Mouse (Mus musculus): ENCODE data around the gene Ptprr. TPM values are rescaled to one million over a fixed set of nuclear protein-coding genes. Genes with fewer than 3 reads are reported as not detected.

The Ptprr gene
- polyA plus RNA-seq, 1 experiment = 0.77 TPM

DNA sequence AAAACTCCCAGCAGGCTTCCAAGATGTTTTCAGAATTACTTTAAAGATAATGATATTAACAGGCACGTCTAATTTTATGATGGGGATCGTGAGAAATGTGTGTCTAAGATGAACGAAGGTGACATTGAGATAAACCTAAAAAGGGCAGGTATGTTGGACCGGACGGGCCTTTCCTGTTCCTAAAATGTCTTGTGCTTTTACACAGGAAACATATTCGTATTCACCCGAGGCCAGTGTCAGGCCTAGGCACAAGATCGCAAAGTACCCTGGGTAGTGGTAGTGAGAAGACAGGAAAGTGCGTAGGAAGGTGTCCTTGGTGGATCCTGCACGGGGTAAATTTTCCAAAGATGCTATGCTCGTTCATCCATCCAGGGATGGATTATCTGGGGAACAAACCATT, 188.4 kb downstream of the Ptprr start:
- Histone ChIP-seq H3K4me1 (ENCODE audit: control insufficient read depth, insufficient read depth, low read length) (peaks cover 4% of the 10 kb centered on the region), H3K4me3 (ENCODE audit: control insufficient read depth, low read depth, low read length) (no peak overlapping the region), H3K27me3 (ENCODE audit: control insufficient read depth, insufficient read depth, low read length) (no peaks in the 10 kb centered on the region), H3K36me3 (ENCODE audit: control insufficient read depth, insufficient read depth, low read length) (no peaks in the 10 kb centered on the region), H3K27ac (ENCODE audit: control insufficient read depth, insufficient read depth, low read depth, low read length) (no peak overlapping the region)
- TF ChIP-seq POLR2A (IDR thresholded peaks at IDR 0.05; ENCODE audit: control insufficient read depth, low read depth, low read length) = no peak
- no peak for TF ChIP-seq CTCF (IDR thresholded peaks at IDR 0.05; ENCODE audit: control insufficient read depth, insufficient read depth, insufficient replicate concordance, low read depth, low read length)

GRCm38 (mm10) chr10:116207987-116208726, 190.1 kb downstream of the Ptprr start:
- no peak overlapping the region for H3K4me3 ChIP-seq (ENCODE audit: control insufficient read depth, low read depth, low read length)

DNA sequence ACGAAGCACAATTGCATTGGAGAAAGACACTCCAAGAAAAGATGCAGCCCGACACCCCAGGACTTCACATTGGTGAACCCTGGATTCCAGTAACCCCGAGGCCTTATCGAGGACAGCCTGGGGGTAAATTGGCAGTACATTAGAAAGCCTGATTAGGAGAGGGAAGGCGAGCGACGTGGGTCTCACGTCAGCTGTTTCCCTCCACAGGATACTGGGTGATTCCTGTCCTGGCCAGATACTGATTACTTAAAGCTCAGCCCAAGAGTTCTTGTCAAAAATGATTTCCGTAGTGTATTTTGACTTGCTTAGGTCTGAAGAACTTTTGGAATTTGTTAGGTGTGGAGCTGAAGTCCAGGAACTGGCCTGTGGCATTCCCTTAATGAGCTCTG, 190.7 kb downstream of the Ptprr start:
- no peaks in the 10 kb centered on the region for H3K27me3 ChIP-seq (ENCODE audit: control insufficient read depth, insufficient read depth, low read length)
- H3K36me3 ChIP-seq (ENCODE audit: control insufficient read depth, insufficient read depth, low read length) = no peaks in the 10 kb centered on the region
- 0 out of 2 replicates have a peak overlapping the region, but pooled peaks have one; percentile 32 for H3K27ac ChIP-seq (ENCODE audit: control insufficient read depth, insufficient read depth, low read depth, low read length)
- H3K4me1 ChIP-seq (ENCODE audit: control insufficient read depth, insufficient read depth, low read length) = peaks cover 4% of the 10 kb centered on the region
- no peak overlapping the region for H3K4me3 ChIP-seq (ENCODE audit: control insufficient read depth, low read depth, low read length)
- TF ChIP-seq CTCF (IDR thresholded peaks at IDR 0.05; ENCODE audit: control insufficient read depth, insufficient read depth, insufficient replicate concordance, low read depth, low read length) = no peak
- TF ChIP-seq POLR2A (IDR thresholded peaks at IDR 0.05; ENCODE audit: control insufficient read depth, low read depth, low read length) = no peak

More at GRCm38 (mm10) chr10:116207987-116208726, 190.1 kb downstream of the Ptprr start:
- Histone ChIP-seq H3K4me1 (ENCODE audit: control insufficient read depth, insufficient read depth, low read length) (peaks cover 4% of the 10 kb centered on the region), H3K36me3 (ENCODE audit: control insufficient read depth, insufficient read depth, low read length) (no peaks in the 10 kb centered on the region), H3K27ac (ENCODE audit: control insufficient read depth, insufficient read depth, low read depth, low read length) (no peak overlapping the region), H3K27me3 (ENCODE audit: control insufficient read depth, insufficient read depth, low read length) (no peaks in the 10 kb centered on the region)
- TF ChIP-seq CTCF (IDR thresholded peaks at IDR 0.05; ENCODE audit: control insufficient read depth, insufficient read depth, insufficient replicate concordance, low read depth, low read length) = peak; percentile 82; the same call in 1 of the 2 replicates
- no peak for TF ChIP-seq POLR2A (IDR thresholded peaks at IDR 0.05; ENCODE audit: control insufficient read depth, low read depth, low read length)

DNA sequence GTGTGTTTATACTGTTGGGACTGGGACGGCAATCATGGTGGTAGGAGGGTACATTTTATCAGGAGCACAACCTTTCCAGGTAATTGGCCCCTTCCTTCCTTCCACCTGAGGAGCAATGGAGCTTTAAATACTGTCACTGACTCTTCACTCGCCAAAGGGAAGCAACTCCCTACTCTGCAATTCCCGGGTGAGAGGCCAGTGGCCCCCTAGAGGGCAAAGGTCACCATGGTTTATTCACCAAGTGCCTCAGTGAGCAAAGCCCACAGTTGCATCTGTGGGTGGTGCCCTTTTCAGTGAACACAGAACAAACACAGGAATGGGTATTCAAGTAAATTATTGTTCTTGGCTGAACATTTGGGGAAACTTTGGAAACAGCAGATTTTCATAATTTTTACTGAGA, 194.1 kb downstream of the Ptprr start:
- no peaks in the 10 kb centered on the region for H3K27me3 ChIP-seq (ENCODE audit: control insufficient read depth, insufficient read depth, low read length)
- TF ChIP-seq CTCF (IDR thresholded peaks at IDR 0.05; ENCODE audit: control insufficient read depth, insufficient read depth, insufficient replicate concordance, low read depth, low read length) = no peak
- TF ChIP-seq POLR2A (IDR thresholded peaks at IDR 0.05; ENCODE audit: control insufficient read depth, low read depth, low read length) = no peak
- H3K4me1 ChIP-seq (ENCODE audit: control insufficient read depth, insufficient read depth, low read length) = peaks cover 4% of the 10 kb centered on the region
- no peaks in the 10 kb centered on the region for H3K36me3 ChIP-seq (ENCODE audit: control insufficient read depth, insufficient read depth, low read length)
- no peak overlapping the region for H3K27ac ChIP-seq (ENCODE audit: control insufficient read depth, insufficient read depth, low read depth, low read length)
- H3K4me3 ChIP-seq (ENCODE audit: control insufficient read depth, low read depth, low read length) = no peak overlapping the region

DNA sequence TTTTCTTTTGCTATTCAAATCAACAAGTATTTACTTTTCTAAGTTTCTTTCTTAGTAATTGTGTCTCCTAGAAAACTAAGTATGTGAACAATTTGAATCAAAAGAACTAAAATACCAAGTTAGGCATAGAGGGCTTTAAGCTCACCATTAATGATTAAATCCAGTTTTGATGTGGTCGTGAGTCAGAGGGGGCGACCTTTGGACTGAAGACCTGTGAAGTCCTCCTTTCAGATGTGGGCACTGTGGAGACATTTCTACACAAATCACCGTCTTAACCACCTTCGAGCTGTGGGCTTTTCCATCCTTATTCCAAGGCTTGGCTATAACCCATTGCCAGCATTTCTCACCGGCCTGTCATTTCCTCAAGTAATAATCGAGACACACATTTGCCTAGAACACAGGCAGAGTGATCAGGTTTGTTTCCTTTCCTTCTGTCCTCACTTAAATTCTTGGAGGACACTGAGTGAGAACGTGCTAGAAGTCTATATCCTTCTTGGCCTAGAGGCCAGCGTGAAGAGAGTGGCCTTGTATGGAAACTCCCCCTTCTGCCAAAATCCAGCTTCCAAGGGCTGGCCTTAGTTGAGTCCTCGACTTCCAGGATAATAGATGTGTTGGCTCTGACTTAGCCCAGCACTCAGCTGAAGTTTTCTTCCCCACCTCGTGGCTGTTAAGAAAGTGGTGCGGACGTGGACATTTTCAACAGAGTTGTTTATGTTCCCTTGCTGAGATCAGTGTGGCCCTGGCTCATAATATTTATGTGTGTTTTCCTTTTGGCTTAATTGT, 202.5 kb downstream of the Ptprr start:
- Histone ChIP-seq H3K4me1 (ENCODE audit: control insufficient read depth, insufficient read depth, low read length) (no peaks in the 10 kb centered on the region), H3K27ac (ENCODE audit: control insufficient read depth, insufficient read depth, low read depth, low read length) (no peak overlapping the region), H3K27me3 (ENCODE audit: control insufficient read depth, insufficient read depth, low read length) (no peaks in the 10 kb centered on the region), H3K36me3 (ENCODE audit: control insufficient read depth, insufficient read depth, low read length) (no peaks in the 10 kb centered on the region), H3K4me3 (ENCODE audit: control insufficient read depth, low read depth, low read length) (no peak overlapping the region)
- TF ChIP-seq CTCF (IDR thresholded peaks at IDR 0.05; ENCODE audit: control insufficient read depth, insufficient read depth, insufficient replicate concordance, low read depth, low read length) (no peak), POLR2A (IDR thresholded peaks at IDR 0.05; ENCODE audit: control insufficient read depth, low read depth, low read length) (no peak)

DNA sequence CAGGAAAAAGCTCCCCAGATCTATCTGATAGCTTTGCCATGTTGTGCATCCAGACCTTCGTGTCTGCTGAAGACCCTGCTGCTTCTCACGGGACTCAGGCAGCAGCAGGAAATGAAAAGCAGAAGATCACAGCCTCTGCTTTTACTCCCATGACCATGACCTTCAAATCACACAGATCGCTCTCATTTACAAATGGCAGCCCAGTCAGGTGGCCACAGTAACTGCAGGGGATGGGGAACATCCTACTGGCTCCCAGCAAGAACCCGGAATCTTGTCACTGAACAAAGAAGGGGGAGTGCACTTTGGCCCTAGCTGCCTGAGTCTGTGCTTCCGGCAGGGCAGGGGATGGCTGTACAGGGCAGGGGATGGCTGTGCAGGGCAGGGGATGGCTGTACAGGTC, 217.3 kb downstream of the Ptprr start:
- no peaks in the 10 kb centered on the region for H3K27me3 ChIP-seq (ENCODE audit: control insufficient read depth, insufficient read depth, low read length)
- TF ChIP-seq POLR2A (IDR thresholded peaks at IDR 0.05; ENCODE audit: control insufficient read depth, low read depth, low read length) (no peak), CTCF (IDR thresholded peaks at IDR 0.05; ENCODE audit: control insufficient read depth, insufficient read depth, insufficient replicate concordance, low read depth, low read length) (no peak)
- H3K27ac ChIP-seq (ENCODE audit: control insufficient read depth, insufficient read depth, low read depth, low read length) = no peak overlapping the region
- H3K36me3 ChIP-seq (ENCODE audit: control insufficient read depth, insufficient read depth, low read length) = no peaks in the 10 kb centered on the region
- no peaks in the 10 kb centered on the region for H3K4me1 ChIP-seq (ENCODE audit: control insufficient read depth, insufficient read depth, low read length)
- no peak overlapping the region for H3K4me3 ChIP-seq (ENCODE audit: control insufficient read depth, low read depth, low read length)

- H3K27ac ChIP-seq (ENCODE audit: control insufficient read depth, insufficient read depth, low read depth, low read length) = no peak overlapping the region
- H3K36me3 ChIP-seq (ENCODE audit: control insufficient read depth, insufficient read depth, low read length) = no peaks in the 10 kb centered on the region
- TF ChIP-seq CTCF (IDR thresholded peaks at IDR 0.05; ENCODE audit: control insufficient read depth, insufficient read depth, insufficient replicate concordance, low read depth, low read length) (no peak), POLR2A (IDR thresholded peaks at IDR 0.05; ENCODE audit: control insufficient read depth, low read depth, low read length) (no peak)
- no peak overlapping the region for H3K4me3 ChIP-seq (ENCODE audit: control insufficient read depth, low read depth, low read length)
- no peaks in the 10 kb centered on the region for H3K4me1 ChIP-seq (ENCODE audit: control insufficient read depth, insufficient read depth, low read length)
- no peaks in the 10 kb centered on the region for H3K27me3 ChIP-seq (ENCODE audit: control insufficient read depth, insufficient read depth, low read length)
These were observed 224.2 kb downstream of the Ptprr start for GRCm38 (mm10) chr10:116242200-116242599.
